Mouse (Mus musculus): ENCODE measurements at regions not wholly inside any gene's neighbourhood (a gene's known extent, or its start where the extent isn't known, plus 50 kb on each side); places are given as distances from the start of the nearest gene placed in this dataset.

DNA sequence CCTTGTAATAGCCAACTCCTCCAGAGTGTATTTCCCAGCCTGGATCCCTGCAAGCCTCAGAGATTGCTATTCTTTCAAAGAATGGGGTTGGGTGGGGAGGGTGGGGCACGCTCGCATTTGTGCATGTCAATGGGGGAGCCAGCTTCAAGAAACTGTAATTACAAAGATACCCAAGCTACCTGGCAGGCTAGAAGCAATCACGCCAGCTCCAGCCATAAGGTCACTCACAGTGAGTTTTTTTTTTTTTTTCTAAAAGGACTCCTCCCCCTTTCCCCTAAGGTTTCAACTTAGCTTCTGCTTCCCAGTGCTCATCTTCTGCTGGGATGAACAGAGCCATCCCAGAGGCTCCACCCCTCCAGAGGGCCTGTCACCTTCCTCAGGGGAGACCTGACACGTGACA is 77.0 kb upstream of the Ajap1 start:
- 61% methylated on average over 4 of the region's 4 CpGs for WGBS
- no peak overlapping the region for H3K4me3 ChIP-seq (replicated peaks; ENCODE audit: control insufficient read depth, low read depth, low read length)
- TF ChIP-seq POLR2A (IDR thresholded peaks at IDR 0.05; ENCODE audit: borderline replicate concordance, control insufficient read depth, low read depth, low read length) (no peak), CTCF (IDR thresholded peaks at IDR 0.05; ENCODE audit: control insufficient read depth, insufficient read depth, low read length) (no peak)
- no peaks in the 10 kb centered on the region for H3K4me1 ChIP-seq (ENCODE audit: control insufficient read depth, insufficient read depth, low read length)
- no peak overlapping the region for H3K27ac ChIP-seq (ENCODE audit: control insufficient read depth, insufficient read depth, low read depth, low read length, poor library complexity)

DNA sequence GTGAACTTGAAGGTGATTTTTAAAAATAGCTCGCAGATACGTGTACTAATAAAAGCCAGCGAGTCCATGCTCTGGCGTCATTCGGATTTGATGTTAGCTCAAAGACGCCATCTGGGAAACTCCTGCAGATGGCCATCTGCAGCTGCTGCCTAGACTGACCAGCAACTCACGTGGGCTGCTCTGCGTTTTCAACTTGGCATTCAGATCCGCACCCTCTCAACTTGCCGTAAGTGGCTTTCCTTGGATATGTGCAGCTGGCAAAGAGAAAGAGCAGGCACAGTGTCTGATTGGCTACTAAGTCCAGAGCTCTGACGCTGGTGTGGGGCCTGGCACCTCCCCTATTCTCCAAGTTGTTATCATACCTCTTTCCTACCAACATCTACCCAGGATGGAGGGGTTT is 77.6 kb upstream of the Ajap1 start:
- TF ChIP-seq POLR2A (IDR thresholded peaks at IDR 0.05; ENCODE audit: borderline replicate concordance, control insufficient read depth, low read depth, low read length) (no peak), CTCF (IDR thresholded peaks at IDR 0.05; ENCODE audit: control insufficient read depth, insufficient read depth, low read length) (no peak)
- Histone ChIP-seq H3K4me1 (ENCODE audit: control insufficient read depth, insufficient read depth, low read length) (no peaks in the 10 kb centered on the region), H3K4me3 (replicated peaks; ENCODE audit: control insufficient read depth, low read depth, low read length) (no peak overlapping the region), H3K27ac (ENCODE audit: control insufficient read depth, insufficient read depth, low read depth, low read length, poor library complexity) (no peak overlapping the region)
- WGBS = 78% methylated on average over 11 of the region's 11 CpGs

DNA sequence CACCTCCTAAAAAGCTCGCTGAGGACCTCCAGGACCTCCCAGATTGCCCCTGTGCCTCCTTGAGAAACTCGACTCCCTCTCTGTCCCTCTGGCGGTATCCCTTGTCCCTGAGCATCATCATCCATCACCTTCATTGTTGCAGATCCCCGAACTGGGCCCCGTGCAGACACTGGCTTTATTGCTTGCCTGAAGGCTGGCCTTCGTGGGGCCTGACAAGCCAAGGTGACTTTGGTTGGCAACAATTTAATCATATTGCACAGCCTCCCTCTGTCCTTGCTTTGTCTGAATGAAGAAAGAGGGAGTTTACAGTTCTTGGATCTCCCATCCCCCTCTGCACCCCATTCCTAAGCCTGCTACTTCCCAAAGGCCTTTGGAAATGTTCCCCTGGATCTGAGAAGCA is 78.3 kb upstream of the Ajap1 start:
- H3K4me3 ChIP-seq (replicated peaks; ENCODE audit: control insufficient read depth, low read depth, low read length) = no peak overlapping the region
- no peaks in the 10 kb centered on the region for H3K4me1 ChIP-seq (ENCODE audit: control insufficient read depth, insufficient read depth, low read length)
- no peak overlapping the region for H3K27ac ChIP-seq (ENCODE audit: control insufficient read depth, insufficient read depth, low read depth, low read length, poor library complexity)
- 35% methylated on average over 6 of the region's 6 CpGs for WGBS
- no peak for TF ChIP-seq POLR2A (IDR thresholded peaks at IDR 0.05; ENCODE audit: borderline replicate concordance, control insufficient read depth, low read depth, low read length)
- no peak for TF ChIP-seq CTCF (IDR thresholded peaks at IDR 0.05; ENCODE audit: control insufficient read depth, insufficient read depth, low read length)

DNA sequence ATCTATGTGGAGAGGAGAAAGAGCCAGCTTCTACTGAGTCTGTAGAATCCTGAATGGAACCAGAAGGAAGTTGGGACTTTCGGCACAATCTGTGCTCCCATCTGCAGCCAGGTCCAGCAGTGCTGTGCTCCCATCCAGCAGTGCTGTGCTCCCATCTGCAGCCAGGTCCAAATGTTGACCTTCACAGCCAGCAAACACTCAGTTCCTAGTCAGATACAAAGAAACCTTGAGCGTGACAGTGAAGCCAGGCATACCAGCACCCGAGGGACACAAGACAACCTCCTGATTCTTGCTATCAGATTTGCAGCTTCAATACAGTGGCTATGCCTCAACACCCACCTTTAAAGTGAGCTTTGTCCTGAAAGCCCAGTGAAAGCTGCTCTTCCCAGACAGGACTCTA is 79.4 kb upstream of the Ajap1 start:
- 85% methylated on average over 3 of the region's 3 CpGs for WGBS
- no peaks in the 10 kb centered on the region for H3K4me1 ChIP-seq (ENCODE audit: control insufficient read depth, insufficient read depth, low read length)
- H3K27ac ChIP-seq (ENCODE audit: control insufficient read depth, insufficient read depth, low read depth, low read length, poor library complexity) = no peak overlapping the region
- TF ChIP-seq CTCF (IDR thresholded peaks at IDR 0.05; ENCODE audit: control insufficient read depth, insufficient read depth, low read length) (no peak), POLR2A (IDR thresholded peaks at IDR 0.05; ENCODE audit: borderline replicate concordance, control insufficient read depth, low read depth, low read length) (no peak)
- no peak overlapping the region for H3K4me3 ChIP-seq (replicated peaks; ENCODE audit: control insufficient read depth, low read depth, low read length)

- Histone ChIP-seq H3K4me1 (ENCODE audit: control insufficient read depth, insufficient read depth, low read length) (no peaks in the 10 kb centered on the region), H3K4me3 (replicated peaks; ENCODE audit: control insufficient read depth, low read depth, low read length) (no peak overlapping the region), H3K27ac (ENCODE audit: control insufficient read depth, insufficient read depth, low read depth, low read length, poor library complexity) (no peak overlapping the region)
- WGBS = 42% methylated on average over 2 of the region's 2 CpGs
- TF ChIP-seq POLR2A (IDR thresholded peaks at IDR 0.05; ENCODE audit: borderline replicate concordance, control insufficient read depth, low read depth, low read length) = no peak
- no peak for TF ChIP-seq CTCF (IDR thresholded peaks at IDR 0.05; ENCODE audit: control insufficient read depth, insufficient read depth, low read length)
Measured at GRCm38 (mm10) chr4:153567329-153567973, 84.8 kb upstream of the Ajap1 start.

DNA sequence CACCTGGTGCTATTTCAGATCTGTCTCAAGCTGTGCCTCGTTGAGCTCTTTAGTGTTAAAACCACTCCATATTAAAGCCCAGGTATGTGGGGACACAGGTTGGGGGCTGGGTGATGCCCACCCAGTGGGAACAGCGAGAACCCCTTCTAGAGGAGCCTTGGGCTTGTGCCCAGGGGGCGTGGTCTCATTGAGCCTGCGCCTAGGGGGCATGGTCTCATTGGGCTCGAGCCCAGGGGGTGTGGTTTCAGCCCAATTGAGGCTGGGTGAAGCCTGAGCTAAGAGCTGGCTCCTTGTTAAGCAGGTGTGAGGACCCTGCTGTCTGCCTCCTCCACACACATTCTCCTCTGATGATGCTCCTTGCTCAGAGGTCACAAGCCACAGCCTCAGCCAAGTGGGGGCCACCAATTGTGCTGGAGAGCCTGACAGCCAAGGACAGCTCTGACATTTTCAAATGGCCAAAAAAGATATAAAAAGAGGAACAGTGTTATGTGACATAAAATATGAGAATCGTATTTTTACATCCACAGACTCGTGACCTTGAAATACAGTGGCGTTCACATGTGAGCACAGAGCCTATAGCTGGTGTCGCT is 90.7 kb upstream of the Ajap1 start:
- TF ChIP-seq CTCF (IDR thresholded peaks at IDR 0.05; ENCODE audit: control insufficient read depth, insufficient read depth, low read length) = no peak
- no peak for TF ChIP-seq POLR2A (IDR thresholded peaks at IDR 0.05; ENCODE audit: borderline replicate concordance, control insufficient read depth, low read depth, low read length)
- 51% methylated on average over 9 of the region's 9 CpGs for WGBS
- H3K27ac ChIP-seq (ENCODE audit: control insufficient read depth, insufficient read depth, low read depth, low read length, poor library complexity) = no peak overlapping the region
- H3K4me3 ChIP-seq (replicated peaks; ENCODE audit: control insufficient read depth, low read depth, low read length) = no peak overlapping the region
- no peaks in the 10 kb centered on the region for H3K4me1 ChIP-seq (ENCODE audit: control insufficient read depth, insufficient read depth, low read length)

GRCm38 (mm10) chr4:153593291-153593690 is 110.7 kb upstream of the Ajap1 start:
- H3K4me3 ChIP-seq (replicated peaks; ENCODE audit: control insufficient read depth, low read depth, low read length) = no peak overlapping the region
- no peak overlapping the region for H3K27ac ChIP-seq (ENCODE audit: control insufficient read depth, insufficient read depth, low read depth, low read length, poor library complexity)
- WGBS = 73% methylated on average over 11 of the region's 11 CpGs
- no peak for TF ChIP-seq POLR2A (IDR thresholded peaks at IDR 0.05; ENCODE audit: borderline replicate concordance, control insufficient read depth, low read depth, low read length)
- TF ChIP-seq CTCF (IDR thresholded peaks at IDR 0.05; ENCODE audit: control insufficient read depth, insufficient read depth, low read length) = no peak
- H3K4me1 ChIP-seq (ENCODE audit: control insufficient read depth, insufficient read depth, low read length) = no peaks in the 10 kb centered on the region

DNA sequence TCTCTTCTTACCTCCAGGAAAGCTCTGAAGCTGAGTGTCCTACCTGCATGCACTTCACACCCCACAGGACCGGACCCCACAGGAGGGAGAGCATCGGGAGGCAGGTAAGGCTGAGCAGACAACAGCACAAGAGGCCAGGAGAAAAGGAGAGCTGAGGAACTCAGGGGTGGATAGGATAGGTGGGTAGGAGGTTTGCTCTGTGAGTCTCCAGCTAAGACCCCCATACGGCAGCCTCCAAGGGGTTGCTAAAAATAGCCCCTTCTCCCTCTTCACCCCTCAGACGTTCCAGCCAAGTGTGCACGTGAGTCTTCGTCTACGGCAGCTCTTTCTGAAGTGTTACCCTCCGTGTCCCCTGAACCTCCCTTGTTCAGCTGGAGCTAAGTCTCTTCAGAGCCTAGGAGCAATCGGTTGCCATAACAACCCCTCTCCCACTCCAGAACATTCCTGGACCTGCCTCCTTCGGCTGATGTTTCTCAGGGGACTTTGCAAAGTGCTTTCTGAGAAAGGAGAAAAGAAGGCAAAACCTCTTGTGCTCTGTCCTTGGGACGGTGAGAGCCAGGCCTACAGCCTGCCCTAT is 117.3 kb upstream of the Ajap1 start:
- H3K27ac ChIP-seq (ENCODE audit: control insufficient read depth, insufficient read depth, low read depth, low read length, poor library complexity) = no peak overlapping the region
- H3K4me1 ChIP-seq (ENCODE audit: control insufficient read depth, insufficient read depth, low read length) = no peaks in the 10 kb centered on the region
- no peak overlapping the region for H3K4me3 ChIP-seq (replicated peaks; ENCODE audit: control insufficient read depth, low read depth, low read length)
- TF ChIP-seq CTCF (IDR thresholded peaks at IDR 0.05; ENCODE audit: control insufficient read depth, insufficient read depth, low read length) = no peak
- WGBS = 75% methylated on average over 11 of the region's 11 CpGs

Data from bone marrow, adult 2 months (tissue).